Mouse (Mus musculus): ENCODE results near the gene Stk4.

- TF ChIP-seq CTCF (IDR thresholded peaks at IDR 0.05; ENCODE audit: insufficient read depth, low read depth, low read length) (no peak), POLR2A (IDR thresholded peaks at IDR 0.05; ENCODE audit: insufficient read depth, low read depth, low read length) (no peak)
Observed at GRCm38 (mm10) chr2:164164941-164165340, 94.8 kb downstream of the Stk4 start.

Measured in olfactory bulb, adult 2 months (tissue).